Mouse (Mus musculus): ENCODE measurements around the gene Vtcn1. TPM values are rescaled to one million over a fixed set of nuclear protein-coding genes. Genes with fewer than 3 reads are reported as not detected.

The Vtcn1 gene
- polyA plus RNA-seq, 1 experiment from 2014 or later, result not detected

DNA sequence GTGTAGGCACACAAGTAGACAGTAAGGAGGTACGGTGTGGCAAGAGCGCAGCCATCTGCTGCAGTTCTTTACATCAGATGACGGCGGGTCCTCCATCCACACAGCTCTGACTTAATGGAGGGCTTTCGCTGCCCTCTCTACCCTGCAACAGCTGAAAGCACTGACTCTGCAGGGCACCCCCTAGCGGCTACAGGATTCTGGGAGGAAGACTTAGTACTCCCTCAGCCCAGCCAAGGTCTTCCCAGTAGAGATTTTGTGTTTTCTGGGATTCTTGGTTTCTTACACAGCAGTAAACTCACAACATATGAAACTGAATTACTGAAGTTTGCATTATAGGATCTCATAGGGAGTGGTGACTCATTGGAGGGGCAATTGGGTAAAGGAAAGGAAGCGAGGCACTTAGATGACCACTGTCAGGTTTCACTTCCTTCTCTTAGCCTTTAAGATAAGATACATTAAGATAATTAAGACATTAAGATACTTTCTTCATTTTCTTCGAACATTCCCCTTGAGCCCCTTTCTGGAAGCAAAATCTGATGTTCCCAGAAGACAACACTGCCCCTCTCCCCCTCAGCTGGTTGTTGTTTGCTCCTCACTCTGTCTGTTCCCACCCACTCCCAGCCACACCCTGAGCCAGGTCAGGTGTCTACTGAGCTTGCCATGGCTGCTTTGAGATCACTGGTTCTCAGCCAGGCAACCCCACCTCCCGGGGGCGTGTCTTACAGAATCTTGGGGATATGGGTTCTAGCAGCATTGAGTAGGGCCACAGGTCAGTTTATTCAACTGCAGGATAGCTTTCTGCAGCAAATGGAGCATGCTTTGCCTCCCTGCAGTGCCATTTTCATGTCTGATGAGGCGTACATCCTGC lies 107.1 kb downstream of the Vtcn1 start:
- Histone ChIP-seq H3K27ac (replicated peaks) (no peak overlapping the region), H3K4me1 (no peaks in the 10 kb centered on the region), H3K4me3 (no peak overlapping the region), H3K27me3 (no peaks in the 10 kb centered on the region), H3K4me2 (replicated peaks) (no peak overlapping the region), H3K36me3 (peaks cover 36% of the 10 kb centered on the region; the same call in 1 of the 2 replicates), H3K9ac (replicated peaks) (no peak overlapping the region), H3K9me3 (no peaks in the 10 kb centered on the region)
- no peak for ATAC-seq (replicated peaks)
- 76% methylated on average over 11 of the region's 11 CpGs for WGBS

DNA sequence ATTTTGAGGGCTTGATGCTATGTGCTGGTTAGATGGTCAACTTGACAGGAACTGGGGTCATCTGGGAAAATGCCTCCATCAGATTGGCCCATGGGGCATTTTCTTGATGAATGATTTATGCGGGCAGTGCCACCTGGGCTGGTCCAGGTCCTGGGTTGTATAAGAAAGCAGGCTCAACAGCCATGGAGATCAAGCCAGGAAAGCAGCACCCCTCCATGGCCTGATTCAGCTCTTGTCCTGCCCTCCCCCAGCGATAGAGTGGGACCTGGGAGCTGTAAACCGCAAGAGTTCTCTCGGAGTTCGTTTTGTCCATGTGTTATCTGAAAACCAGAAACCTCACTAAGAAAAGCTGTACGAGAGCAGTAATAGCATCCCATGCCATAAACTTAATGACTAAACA lies 110.3 kb downstream of the Vtcn1 start:
- Histone ChIP-seq H3K36me3 (peaks cover 30% of the 10 kb centered on the region; the same call in 1 of the 2 replicates), H3K9me3 (no peaks in the 10 kb centered on the region), H3K27ac (replicated peaks) (no peak overlapping the region), H3K9ac (replicated peaks) (no peak overlapping the region), H3K27me3 (no peaks in the 10 kb centered on the region), H3K4me3 (no peak overlapping the region), H3K4me1 (no peaks in the 10 kb centered on the region), H3K4me2 (replicated peaks) (no peak overlapping the region)
- no peak for ATAC-seq (replicated peaks)
- WGBS, result 94% methylated on average over 6 of the region's 6 CpGs

DNA sequence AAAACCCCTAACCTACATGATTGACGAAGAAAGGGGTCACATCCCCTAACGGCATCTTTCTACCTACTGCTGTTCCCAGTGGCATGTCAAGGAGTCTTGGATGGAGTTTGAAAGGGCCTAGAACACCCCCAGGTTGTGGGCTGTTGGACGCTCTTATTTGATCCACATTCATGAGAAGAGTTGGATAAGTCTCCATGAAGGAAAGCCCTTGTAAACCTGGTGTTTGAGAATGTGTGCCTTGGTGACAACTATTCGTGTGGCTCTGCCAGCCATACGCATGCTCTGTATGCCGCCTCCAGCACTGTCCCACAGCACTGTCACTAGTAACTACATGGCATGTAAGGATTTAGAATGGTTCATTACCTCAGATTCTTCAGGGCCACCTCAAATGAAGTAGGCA lies 110.9 kb downstream of the Vtcn1 start:
- H3K36me3 ChIP-seq, result peaks cover 29% of the 10 kb centered on the region; the same call in 1 of the 2 replicates
- H3K4me3 ChIP-seq, result no peak overlapping the region
- no peak overlapping the region for H3K4me2 ChIP-seq (replicated peaks)
- no peaks in the 10 kb centered on the region for H3K9me3 ChIP-seq
- H3K27ac ChIP-seq (replicated peaks), result no peak overlapping the region
- H3K9ac ChIP-seq (replicated peaks), result no peak overlapping the region
- H3K27me3 ChIP-seq, result no peaks in the 10 kb centered on the region
- no peak for ATAC-seq (replicated peaks)
- no peaks in the 10 kb centered on the region for H3K4me1 ChIP-seq
- 90% methylated on average over 6 of the region's 6 CpGs for WGBS

DNA sequence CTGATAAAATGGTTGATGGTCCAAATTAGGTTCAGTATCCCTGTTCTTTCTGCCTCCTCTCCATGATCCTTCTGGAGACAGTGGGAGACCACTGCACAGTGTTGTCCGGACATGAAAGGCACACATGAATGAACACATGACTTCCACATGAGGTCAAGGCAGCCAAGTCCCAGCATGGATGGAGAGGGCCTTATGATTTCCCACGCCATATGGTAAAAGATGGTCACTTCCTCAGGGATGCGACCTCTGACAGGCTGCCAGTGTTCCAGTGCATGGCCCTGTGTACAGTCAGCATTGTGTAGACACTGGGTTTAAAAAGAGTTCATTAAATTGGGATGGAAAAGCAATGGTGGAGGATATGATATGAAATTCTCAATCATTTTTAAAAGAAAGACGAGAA lies 113.0 kb downstream of the Vtcn1 start:
- Histone ChIP-seq H3K4me2 (replicated peaks) (no peak overlapping the region), H3K27me3 (no peaks in the 10 kb centered on the region), H3K27ac (replicated peaks) (no peak overlapping the region), H3K4me1 (no peaks in the 10 kb centered on the region), H3K4me3 (no peak overlapping the region), H3K36me3 (peaks cover 14% of the 10 kb centered on the region; the same call in 1 of the 2 replicates), H3K9me3 (no peaks in the 10 kb centered on the region), H3K9ac (replicated peaks) (no peak overlapping the region)
- ATAC-seq (replicated peaks), result no peak
- 92% methylated on average over 4 of the region's 4 CpGs for WGBS

- Histone ChIP-seq H3K9me3 (no peaks in the 10 kb centered on the region), H3K4me2 (replicated peaks) (no peak overlapping the region), H3K27me3 (no peaks in the 10 kb centered on the region), H3K4me1 (no peaks in the 10 kb centered on the region), H3K9ac (replicated peaks) (no peak overlapping the region), H3K27ac (replicated peaks) (no peak overlapping the region), H3K4me3 (no peak overlapping the region), H3K36me3 (0 out of 2 replicates have a peak, but pooled peaks cover 8% of the 10 kb centered on the region)
- no peak for ATAC-seq (replicated peaks)
- WGBS, result 90% methylated on average over 4 of the region's 4 CpGs
Observed at GRCm38 (mm10) chr3:100940496-100941037, 115.3 kb downstream of the Vtcn1 start.

Other genes with a start within 250 kb of the Vtcn1 start
- 38.8 and 39.1 TPM in 2 replicates for gene Man1a2, start 140.0 kb upstream of the Vtcn1 start, polyA plus RNA-seq (2015; fragmentation: Nextera tagmentation; extraction: Ambion mirVana)
- 7.8 and 8.0 TPM in 2 replicates for gene Trim45, start 96.7 kb downstream of the Vtcn1 start, polyA plus RNA-seq (2015; fragmentation: Nextera tagmentation; extraction: Ambion mirVana)
- 6.7 and 8.0 TPM in 2 replicates for gene Ttf2, start 144.2 kb downstream of the Vtcn1 start, polyA plus RNA-seq (2015; fragmentation: Nextera tagmentation; extraction: Ambion mirVana)
- gene Cd101, start 204.1 kb downstream of the Vtcn1 start, polyA plus RNA-seq (2015; fragmentation: Nextera tagmentation; extraction: Ambion mirVana), result 0.05 and 0.10 TPM in 2 replicates